Mouse (Mus musculus): Measurements from ENCODE around the gene Atl2. TPM values are rescaled to one million over a fixed set of nuclear protein-coding genes. Genes with fewer than 3 reads are reported as not detected.

Atl2 gene
- polyA plus RNA-seq (2016; fragmentation: Nextera tagmentation; extraction: Ambion mirVana): 38.9 and 39.8 TPM in 2 replicates

DNA sequence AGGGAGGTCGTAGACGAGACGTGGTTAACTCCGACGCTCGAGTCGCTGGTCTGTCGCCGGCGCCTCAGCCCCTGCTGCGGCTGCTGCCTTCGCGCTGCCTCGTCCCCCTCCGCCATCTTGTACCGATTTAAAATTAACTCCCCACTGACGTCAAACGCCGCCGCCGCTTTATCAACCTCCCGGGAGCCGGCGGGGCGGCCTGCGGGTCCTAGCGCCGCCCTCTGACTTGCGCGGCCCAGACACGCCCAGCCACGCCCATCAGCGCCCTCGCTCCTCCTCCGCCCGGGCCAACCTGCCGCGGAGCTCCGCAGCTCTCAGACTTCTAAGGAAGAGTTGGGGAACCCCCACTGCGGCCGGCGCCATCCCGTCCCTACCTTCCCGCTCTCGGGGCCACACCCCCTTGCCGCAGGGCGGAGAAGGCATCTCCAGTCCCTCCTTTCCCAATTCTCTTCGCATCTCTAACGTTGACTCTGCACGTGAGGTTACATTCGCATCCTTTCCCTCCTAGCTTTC, at the start of gene Atl2:
Gene Atl2 (minus strand): TSS at position 213 of the 513 bp plus-strand sequence.
- Histone ChIP-seq H3K36me3 (replicated peaks) (no peaks in the 10 kb centered on the region), H3K27me3 (ENCODE audit: poor library complexity, severe bottlenecking) (peaks cover 31% of the 10 kb centered on the region), H3K4me1 (peaks cover 35% of the 10 kb centered on the region), H3K4me3 (peak within 1 kb of the TSS; percentile 96), H3K27ac (peak within 1 kb of the TSS; percentile 96), H3K9me3 (no peaks in the 10 kb centered on the region)
- WGBS: under 1% methylated on average over 51 of the region's 51 CpGs
- peak; percentile 94 for DNase-seq (ENCODE audit: extremely low spot score, low spot score)

DNA sequence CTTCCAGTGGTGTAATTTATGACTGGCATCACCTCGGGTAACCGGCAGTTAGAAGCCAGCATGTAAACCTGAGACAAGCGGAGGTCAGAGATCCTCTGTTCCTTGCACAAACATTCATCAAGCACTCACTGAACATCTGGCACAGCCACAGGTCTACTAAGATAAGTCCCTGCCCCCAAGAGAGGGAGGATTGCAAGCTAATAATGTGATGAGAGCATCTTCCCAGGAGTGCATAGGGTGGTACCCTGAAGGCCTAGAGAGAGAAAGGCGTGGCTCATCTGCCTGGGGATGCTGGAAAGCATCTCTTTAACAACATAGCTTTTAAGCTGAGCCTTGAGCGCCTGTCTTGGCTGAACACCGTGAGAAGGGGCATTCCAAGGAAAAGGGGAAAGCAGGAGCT, 48.9 kb upstream of the Atl2 start:
- Histone ChIP-seq H3K4me1 (no peaks in the 10 kb centered on the region), H3K27ac (no peak overlapping the region), H3K27me3 (ENCODE audit: poor library complexity, severe bottlenecking) (no peaks in the 10 kb centered on the region), H3K36me3 (replicated peaks) (no peaks in the 10 kb centered on the region), H3K4me3 (no peak overlapping the region), H3K9me3 (no peaks in the 10 kb centered on the region)
- WGBS: 83% methylated on average over 6 of the region's 6 CpGs
- DNase-seq (ENCODE audit: extremely low spot score, low spot score): no peak

DNA sequence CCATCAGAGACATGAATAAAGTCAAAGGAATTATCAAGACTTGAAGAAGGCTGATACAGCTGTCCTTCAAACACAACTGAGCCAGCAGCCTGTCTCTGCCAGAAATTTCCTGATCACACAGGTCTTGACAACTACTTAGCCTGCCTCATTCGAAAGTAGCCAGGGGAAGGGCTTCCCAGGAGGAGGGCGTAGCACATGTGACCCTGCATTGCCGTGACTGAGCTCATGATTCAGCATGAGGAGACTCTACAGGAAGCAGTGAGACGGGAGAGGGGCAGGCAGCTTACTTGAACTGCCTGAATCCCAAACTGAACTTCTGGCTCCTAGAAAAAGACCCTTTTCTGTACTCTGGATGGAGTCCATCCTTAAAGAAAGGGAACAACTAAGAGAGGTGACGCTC, 46.5 kb upstream of the Atl2 start:
- DNase-seq (ENCODE audit: extremely low spot score, low spot score): no peak
- Histone ChIP-seq H3K27ac (no peak overlapping the region), H3K4me1 (no peaks in the 10 kb centered on the region), H3K27me3 (ENCODE audit: poor library complexity, severe bottlenecking) (no peaks in the 10 kb centered on the region), H3K36me3 (replicated peaks) (no peaks in the 10 kb centered on the region), H3K4me3 (no peak overlapping the region), H3K9me3 (no peaks in the 10 kb centered on the region)
- 82% methylated on average over 5 of the region's 5 CpGs for WGBS

DNA sequence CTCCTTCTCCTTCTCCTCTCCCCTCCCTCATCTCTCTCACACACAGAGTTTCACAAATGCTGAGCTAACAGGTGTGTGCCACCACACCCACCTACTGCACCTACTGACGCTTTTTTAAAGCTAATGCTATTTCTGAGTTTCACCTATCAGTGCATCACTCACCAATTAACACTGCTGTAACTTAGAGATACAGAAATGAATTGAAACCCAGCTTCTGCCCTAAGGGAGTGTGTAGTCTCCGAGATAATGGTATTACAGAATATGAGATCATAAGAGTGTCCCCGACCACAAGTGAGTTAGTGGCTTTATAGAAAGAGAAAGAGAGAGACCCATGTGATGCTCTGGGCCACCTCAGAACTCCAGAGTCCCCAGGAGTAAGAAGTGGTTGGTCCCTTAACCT, 43.2 kb upstream of the Atl2 start:
- H3K4me1 ChIP-seq: no peaks in the 10 kb centered on the region
- H3K36me3 ChIP-seq (replicated peaks): no peaks in the 10 kb centered on the region
- no peak overlapping the region for H3K27ac ChIP-seq
- H3K27me3 ChIP-seq (ENCODE audit: poor library complexity, severe bottlenecking): no peaks in the 10 kb centered on the region
- 80% methylated on average over 3 of the region's 3 CpGs for WGBS
- H3K4me3 ChIP-seq: no peak overlapping the region
- no peaks in the 10 kb centered on the region for H3K9me3 ChIP-seq
- no peak for DNase-seq (ENCODE audit: extremely low spot score, low spot score)

DNA sequence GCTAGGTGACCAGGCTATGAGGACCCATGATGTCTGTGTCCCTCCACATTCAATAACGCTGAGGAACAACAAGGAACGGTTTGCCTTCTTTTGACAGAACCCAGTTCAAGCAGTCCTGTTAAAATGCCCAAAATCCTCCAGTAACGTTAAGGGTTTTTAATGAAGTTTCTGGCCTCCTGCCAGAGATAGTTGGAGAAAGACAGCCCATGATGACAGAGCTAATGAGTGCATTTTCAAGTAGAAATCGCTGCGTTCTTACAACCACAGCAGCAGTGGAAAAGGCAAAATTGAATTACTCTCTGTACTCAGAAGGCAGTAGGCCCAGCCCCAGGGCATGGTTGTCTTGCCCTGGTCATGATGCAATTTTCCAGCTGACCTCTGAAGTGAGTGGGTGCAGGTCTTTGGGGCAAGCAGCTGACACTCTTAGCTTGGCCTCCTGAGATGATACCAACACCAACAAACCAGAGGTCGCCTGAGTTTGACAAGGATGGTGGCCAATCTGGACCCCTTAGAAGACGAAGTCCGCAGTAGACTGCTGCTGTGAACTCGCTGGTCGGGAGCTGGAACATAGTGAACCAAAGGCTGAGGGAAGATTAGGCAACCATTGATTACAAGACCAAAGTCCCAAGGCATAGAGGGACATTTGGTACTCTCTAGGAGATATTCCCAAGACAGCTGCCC, 42.1 kb upstream of the Atl2 start:
- Histone ChIP-seq H3K27me3 (ENCODE audit: poor library complexity, severe bottlenecking) (no peaks in the 10 kb centered on the region), H3K4me3 (no peak overlapping the region), H3K9me3 (no peaks in the 10 kb centered on the region), H3K36me3 (replicated peaks) (no peaks in the 10 kb centered on the region), H3K27ac (no peak overlapping the region), H3K4me1 (no peaks in the 10 kb centered on the region)
- 89% methylated on average over 10 of the region's 10 CpGs for WGBS
- DNase-seq (ENCODE audit: extremely low spot score, low spot score): no peak

DNA sequence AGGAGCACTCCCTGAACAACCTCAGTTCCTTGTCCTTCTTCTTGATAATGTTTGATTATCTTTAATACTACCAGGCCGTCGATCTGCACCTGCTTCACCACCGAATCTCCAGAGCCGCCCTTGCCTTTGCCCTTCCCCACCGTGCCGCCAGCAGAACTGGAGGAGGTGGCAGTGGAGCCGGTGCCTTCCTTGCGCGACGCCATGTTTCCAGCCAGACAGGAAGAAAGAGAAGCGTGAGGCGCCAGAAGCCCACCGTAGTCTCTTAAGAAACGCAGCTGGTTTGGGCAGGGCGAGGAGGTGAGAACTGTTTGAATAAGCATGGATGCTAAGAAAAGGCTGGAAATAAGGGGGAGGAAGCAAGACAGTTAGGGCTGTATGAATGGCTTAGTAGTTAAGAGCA, 38.4 kb upstream of the Atl2 start:
- Histone ChIP-seq H3K27ac (no peak overlapping the region), H3K9me3 (no peaks in the 10 kb centered on the region), H3K4me1 (0 out of 2 replicates have a peak, but pooled peaks cover 3% of the 10 kb centered on the region), H3K4me3 (no peak overlapping the region), H3K36me3 (replicated peaks) (no peaks in the 10 kb centered on the region), H3K27me3 (ENCODE audit: poor library complexity, severe bottlenecking) (no peaks in the 10 kb centered on the region)
- no peak for DNase-seq (ENCODE audit: extremely low spot score, low spot score)
- WGBS: 94% methylated on average over 15 of the region's 15 CpGs

DNA sequence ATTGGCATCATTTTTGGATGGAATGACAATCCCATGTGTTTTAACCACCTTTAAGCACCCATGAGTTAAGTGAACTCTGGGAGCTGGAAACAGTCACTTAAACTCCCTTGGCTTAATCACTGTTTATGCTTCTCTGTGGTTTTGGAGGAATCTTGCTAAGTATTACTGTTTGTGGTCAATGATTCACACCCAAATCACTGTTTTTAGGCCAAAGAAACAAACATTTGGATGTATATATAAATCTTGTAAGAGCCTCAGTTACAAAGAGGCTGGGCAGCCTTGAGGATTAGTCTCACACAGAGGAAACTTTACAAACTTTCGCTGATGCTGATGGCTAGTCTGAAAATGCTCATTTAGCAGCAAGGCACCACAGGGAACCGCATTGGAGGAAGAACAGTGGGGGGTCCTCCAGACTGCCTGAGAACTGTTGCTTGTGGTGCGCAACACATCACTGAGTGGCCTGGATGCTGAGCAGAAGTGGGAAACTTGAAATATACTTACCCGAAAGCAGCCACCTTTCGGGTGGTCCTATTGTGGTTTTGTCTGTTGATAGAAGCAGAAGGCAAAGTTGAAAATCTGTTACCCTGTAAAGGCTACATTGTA, 36.9 kb upstream of the Atl2 start:
- Histone ChIP-seq H3K27me3 (ENCODE audit: poor library complexity, severe bottlenecking) (no peaks in the 10 kb centered on the region), H3K36me3 (replicated peaks) (no peaks in the 10 kb centered on the region), H3K9me3 (no peaks in the 10 kb centered on the region), H3K27ac (no peak overlapping the region), H3K4me1 (0 out of 2 replicates have a peak, but pooled peaks cover 3% of the 10 kb centered on the region), H3K4me3 (no peak overlapping the region)
- peak; percentile 18 for DNase-seq (ENCODE audit: extremely low spot score, low spot score)
- WGBS: 41% methylated on average over 5 of the region's 5 CpGs

DNA sequence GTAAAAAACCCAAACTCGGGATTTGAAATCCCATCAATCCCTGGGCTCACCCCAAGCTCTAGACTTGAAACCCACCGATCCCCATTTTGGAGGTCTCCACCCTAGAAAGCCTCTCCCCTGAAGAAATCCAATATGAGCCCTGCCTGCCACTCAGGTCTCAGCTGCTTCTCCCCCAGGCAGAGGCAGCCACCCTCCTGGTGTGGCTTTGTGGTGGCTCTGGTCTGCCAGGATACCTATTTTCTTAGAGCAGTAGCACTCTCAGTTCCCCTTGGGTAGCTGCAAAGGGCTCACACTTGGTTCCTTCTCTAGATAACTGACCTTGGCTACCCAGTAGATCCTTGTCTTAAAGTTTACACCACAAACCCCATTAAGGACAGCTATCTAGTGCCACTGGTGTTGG, 31.2 kb upstream of the Atl2 start:
- H3K4me3 ChIP-seq: no peak overlapping the region
- no peak overlapping the region for H3K27ac ChIP-seq
- no peaks in the 10 kb centered on the region for H3K27me3 ChIP-seq (ENCODE audit: poor library complexity, severe bottlenecking)
- no peaks in the 10 kb centered on the region for H3K4me1 ChIP-seq
- H3K36me3 ChIP-seq (replicated peaks): no peaks in the 10 kb centered on the region
- no peaks in the 10 kb centered on the region for H3K9me3 ChIP-seq
- DNase-seq (ENCODE audit: extremely low spot score, low spot score): no peak
- WGBS: 84% methylated on average over 2 of the region's 2 CpGs

DNA sequence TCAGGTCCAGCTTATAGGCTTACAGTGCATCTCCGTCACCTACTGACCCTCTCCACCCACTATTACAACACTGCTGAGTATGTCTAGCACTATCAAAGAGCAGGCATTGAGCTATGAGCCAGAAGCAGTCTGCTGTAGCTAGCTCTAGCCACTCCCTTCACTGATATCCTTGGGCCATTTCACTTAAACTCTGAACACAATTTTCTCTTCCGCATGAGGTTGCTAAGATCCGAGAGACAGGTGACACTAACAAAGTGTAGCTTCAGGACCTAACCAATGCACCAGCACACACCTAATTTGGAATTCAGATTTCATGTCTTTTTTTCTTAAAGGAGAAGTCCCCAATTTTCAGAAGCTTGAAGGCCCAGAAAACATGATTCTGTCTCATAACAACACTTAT, 30.6 kb upstream of the Atl2 start:
- WGBS: 90% methylated on average over 3 of the region's 3 CpGs
- H3K9me3 ChIP-seq: no peaks in the 10 kb centered on the region
- H3K36me3 ChIP-seq (replicated peaks): no peaks in the 10 kb centered on the region
- no peak overlapping the region for H3K4me3 ChIP-seq
- H3K27ac ChIP-seq: no peak overlapping the region
- H3K4me1 ChIP-seq: no peaks in the 10 kb centered on the region
- no peaks in the 10 kb centered on the region for H3K27me3 ChIP-seq (ENCODE audit: poor library complexity, severe bottlenecking)
- no peak for DNase-seq (ENCODE audit: extremely low spot score, low spot score)

DNA sequence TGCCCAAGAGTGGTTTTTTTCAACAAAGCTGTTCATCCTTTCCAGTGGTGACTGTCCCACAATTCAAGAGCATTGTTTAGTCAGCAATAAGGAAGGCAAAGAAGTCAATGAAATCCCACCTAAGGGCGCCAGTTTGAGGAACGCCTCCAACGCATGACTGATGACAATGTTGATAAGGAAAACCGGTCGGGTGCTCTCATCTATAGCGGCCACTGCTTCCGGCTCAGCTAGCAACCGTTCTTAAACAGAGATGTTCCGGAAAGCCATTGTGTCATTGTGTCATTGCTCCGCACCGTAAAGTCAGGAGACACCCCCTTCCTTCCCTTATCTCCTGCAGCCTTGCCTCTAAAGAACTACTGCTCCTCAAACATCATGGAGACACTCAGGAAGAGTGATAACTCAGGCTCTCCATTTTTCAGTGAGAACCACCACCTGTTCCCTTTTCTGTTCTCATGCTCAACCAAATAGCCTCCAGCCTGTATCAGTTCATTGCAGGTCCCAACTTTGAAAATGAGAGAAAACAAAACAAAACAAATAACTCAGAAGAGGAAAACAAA, 30.0 kb upstream of the Atl2 start:
- 90% methylated on average over 11 of the region's 11 CpGs for WGBS
- no peak overlapping the region for H3K4me3 ChIP-seq

DNA sequence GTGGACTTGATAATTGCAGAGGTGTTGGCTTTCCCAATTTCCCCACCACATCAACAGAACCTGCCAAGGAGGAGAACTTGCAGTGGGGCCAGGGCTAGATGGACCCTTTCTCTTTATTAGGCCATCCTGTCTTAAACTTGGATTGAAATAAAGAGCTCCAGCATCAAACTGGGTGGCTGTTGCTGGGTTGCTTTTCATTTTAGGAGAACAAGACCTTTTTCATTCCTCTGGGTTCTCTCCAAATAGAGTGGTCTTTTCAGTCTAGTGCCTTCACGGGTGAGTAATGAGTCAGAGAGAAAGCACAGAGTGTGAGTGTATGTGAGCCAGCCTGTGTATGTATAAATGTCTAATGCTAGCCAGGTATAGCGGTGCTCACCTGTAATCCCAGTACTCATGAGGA, 24.4 kb upstream of the Atl2 start:
- no peak for DNase-seq (ENCODE audit: extremely low spot score, low spot score)
- H3K4me1 ChIP-seq: peaks cover 8% of the 10 kb centered on the region
- no peaks in the 10 kb centered on the region for H3K9me3 ChIP-seq
- no peaks in the 10 kb centered on the region for H3K36me3 ChIP-seq (replicated peaks)
- 0 out of 2 replicates have a peak, but pooled peaks cover 4% of the 10 kb centered on the region for H3K27me3 ChIP-seq (ENCODE audit: poor library complexity, severe bottlenecking)
- 84% methylated on average over 2 of the region's 2 CpGs for WGBS
- H3K4me3 ChIP-seq: no peak overlapping the region
- no peak overlapping the region for H3K27ac ChIP-seq

More for the DNA sequence above, 30.0 kb upstream of the Atl2 start:
- H3K27me3 ChIP-seq (ENCODE audit: poor library complexity, severe bottlenecking): no peaks in the 10 kb centered on the region
- H3K36me3 ChIP-seq (replicated peaks): no peaks in the 10 kb centered on the region
- DNase-seq (ENCODE audit: extremely low spot score, low spot score): no peak
- no peaks in the 10 kb centered on the region for H3K9me3 ChIP-seq
- H3K27ac ChIP-seq: no peak overlapping the region
- no peaks in the 10 kb centered on the region for H3K4me1 ChIP-seq

DNA sequence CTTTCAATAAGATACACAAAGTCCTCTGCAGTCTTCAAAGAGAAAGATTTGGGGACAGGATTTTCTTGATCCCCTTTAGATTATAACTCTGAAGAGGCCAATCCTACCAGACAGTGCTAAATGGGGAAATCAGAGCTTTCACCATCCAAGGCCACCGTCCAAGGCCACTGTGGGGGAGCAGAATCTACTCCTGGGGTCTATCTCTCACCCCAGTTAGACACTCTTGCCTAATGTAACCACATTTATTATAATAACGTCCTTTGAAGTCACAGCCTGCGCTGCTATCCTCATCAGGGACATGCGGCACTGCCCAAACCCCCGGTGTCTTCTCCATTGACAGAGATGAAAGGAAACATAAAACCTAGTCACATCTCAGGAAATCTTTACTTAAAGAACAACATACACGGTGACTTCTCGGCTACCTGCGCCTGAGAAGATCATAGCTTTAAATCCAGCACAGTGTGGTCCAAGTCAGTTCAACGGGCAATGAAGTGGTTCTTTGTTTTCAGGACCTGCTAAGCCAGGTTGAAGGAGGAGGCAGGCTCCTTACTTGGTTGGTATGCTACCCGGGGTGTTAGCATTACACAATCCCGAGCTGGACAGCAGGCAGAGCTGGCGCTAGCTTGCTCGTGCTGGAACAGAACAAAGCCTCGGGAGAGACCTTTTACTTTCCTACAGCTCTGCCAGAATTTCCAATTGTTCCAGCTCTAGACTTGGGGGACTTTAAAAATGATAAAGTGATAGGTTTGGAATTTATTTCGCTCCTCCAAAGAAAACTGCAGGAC, 23.8 kb upstream of the Atl2 start:
- H3K36me3 ChIP-seq (replicated peaks): no peaks in the 10 kb centered on the region
- H3K9me3 ChIP-seq: no peaks in the 10 kb centered on the region
- WGBS: 72% methylated on average over 15 of the region's 15 CpGs
- no peak overlapping the region for H3K4me3 ChIP-seq
- H3K27me3 ChIP-seq (ENCODE audit: poor library complexity, severe bottlenecking): 0 out of 2 replicates have a peak, but pooled peaks cover 4% of the 10 kb centered on the region
- no peak for DNase-seq (ENCODE audit: extremely low spot score, low spot score)
- no peak overlapping the region for H3K27ac ChIP-seq
- peaks cover 8% of the 10 kb centered on the region for H3K4me1 ChIP-seq
